Mouse (Mus musculus) CH12.LX (cell line): ENCODE measurements around the gene Coq10b.

Source experiments
- MAX ChIP-seq: IDR thresholded peaks from 2 replicates; pipeline ENCODE4 v1.6.1; 2011; ENCODE audit warnings: low read length, improper control_type of control experiment
- MYC ChIP-seq: IDR thresholded peaks from 2 replicates; pipeline ENCODE4 v1.6.1; 2011; ENCODE audit warnings: low read depth, mild to moderate bottlenecking, improper control_type of control experiment, low read length
- USF1 ChIP-seq: IDR thresholded peaks from 2 replicates; pipeline ENCODE4 v1.6.1; 2014; ENCODE audit warnings: low read depth, mild to moderate bottlenecking, inconsistent platforms, low read length, improper control_type of control experiment
- ZC3H11A ChIP-seq: IDR thresholded peaks from 2 replicates; pipeline ENCODE4 v1.6.1; 2012; ENCODE audit warnings: low read depth, mild to moderate bottlenecking, inconsistent platforms, low read length, improper control_type of control experiment

DNA sequence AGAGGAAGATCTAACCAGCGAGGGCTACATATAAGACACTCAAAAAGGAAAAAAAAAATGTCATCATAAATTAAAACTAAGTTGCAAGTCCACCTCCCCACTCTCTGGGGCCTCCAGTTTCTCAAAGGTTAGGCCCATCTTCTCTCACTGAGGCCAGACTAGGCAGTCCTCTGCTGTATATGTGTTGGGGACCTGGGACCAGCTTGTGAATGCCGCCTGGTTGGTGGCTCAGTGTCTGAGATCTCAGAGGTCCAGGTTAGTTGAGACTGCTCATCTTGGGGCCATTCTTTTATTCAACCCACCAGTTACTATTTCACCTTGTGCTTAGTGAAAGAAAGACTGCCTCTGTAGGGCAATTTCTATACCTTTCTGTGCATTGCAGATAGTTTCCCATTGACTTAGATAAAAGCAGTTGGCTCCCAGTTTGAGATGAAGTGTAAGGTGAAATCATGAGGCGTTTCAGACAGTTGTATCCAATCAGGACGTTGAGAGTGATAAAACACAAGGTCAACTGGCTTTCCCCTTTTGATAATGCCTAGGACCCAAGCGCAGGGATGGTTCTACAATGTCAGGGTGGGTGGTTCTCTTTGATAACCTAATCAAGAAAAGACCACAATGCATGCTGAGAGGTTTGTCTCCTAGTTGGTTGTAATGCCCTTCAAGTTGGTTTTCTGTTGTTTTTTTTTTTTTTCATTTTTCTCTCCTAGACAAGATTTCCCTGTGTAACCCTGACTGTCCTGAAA is 23.3 kb downstream of the Coq10b start:
- TF ChIP-seq MAX, result no peak
- no peak for TF ChIP-seq ZC3H11A
- TF ChIP-seq USF1, result no peak
- TF ChIP-seq MYC, result no peak
